Mouse (Mus musculus) kidney, postnatal 4 days (tissue): ENCODE results near the gene Prl7d1.
"Not testable (repeated sequence)": the region's sequence is repeated elsewhere in the genome, so short reads cannot be mapped to it uniquely, and the experiment has no call there.

Experiments used
- DNase-seq, 2 experiments: peaks; one replicate each; pipeline ENCODE4 v3.0.0; 2021; ENCODE audit warnings: mixed read lengths in 2 of 2

The Prl7d1 gene

GRCm38 (mm10) chr13:27716636-27717035, at the start of gene Prl7d1:
Prl7d1 (minus strand) TSS chr13:27716736.
- DNase-seq: no peak

GRCm38 (mm10) chr13:27734512-27735186, 18.1 kb upstream of the Prl7d1 start:
- no peak for DNase-seq

GRCm38 (mm10) chr13:27730286-27730959, 13.9 kb upstream of the Prl7d1 start:
- DNase-seq: not testable (repeated sequence)

GRCm38 (mm10) chr13:27725057-27725456, 8.5 kb upstream of the Prl7d1 start:
- not testable (repeated sequence) for DNase-seq

GRCm38 (mm10) chr13:27706521-27706920, 10.0 kb downstream of the Prl7d1 start:
- no peak for DNase-seq

- DNase-seq: no peak
These were observed 48.6 kb downstream of the Prl7d1 start, which contains the start of gene Prl7a2 for GRCm38 (mm10) chr13:27667936-27668335. Prl7a2 (minus strand) TSS chr13:27668036.

- no peak for DNase-seq
These were observed 55.8 kb downstream of the Prl7d1 start for GRCm38 (mm10) chr13:27660747-27661146.
